In the genomic region with DNA sequence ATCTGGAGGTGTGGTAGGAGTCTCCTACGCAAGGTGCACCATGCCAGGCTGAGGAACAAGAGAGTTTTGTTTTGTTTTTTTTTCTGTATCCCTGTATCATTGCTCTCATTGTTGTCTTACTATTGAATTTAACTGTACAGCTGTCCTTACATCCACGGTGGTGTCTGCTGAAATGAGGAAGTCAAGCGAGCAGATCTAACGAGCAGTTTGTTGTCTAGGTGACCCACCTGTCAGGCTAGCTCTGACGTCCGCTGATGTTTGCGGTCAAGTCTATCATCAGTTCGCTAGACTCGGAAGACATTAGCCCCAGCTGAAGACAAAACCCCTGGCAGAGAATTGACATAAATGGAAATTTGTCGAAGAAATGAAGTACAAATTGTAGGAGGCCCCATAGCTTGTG, we compare ENCODE assay signal across 12 mouse cellular contexts.
DNase-seq lines count a peak whose midpoint lies in the region; ATAC-seq and TF ChIP-seq lines count a peak whose summit lies in the region.
"Had no signal": no experiment of that assay in that cellular context is flagged by ENCODE, and none has a peak within 500 bp of the region (broad histone marks: within the 10 kb centered on the region; RNA-seq: fewer than 3 reads in every experiment).

No protein-coding gene starts in this region.

- H3K4me3 ChIP-seq in forebrain, embryonic 10.5 days = no peak overlapping the region
- H3K4me3 ChIP-seq in forebrain, embryonic 14.5 days (ENCODE audit: low read depth, low read length) = no peak overlapping the region
- no peak overlapping the region for H3K4me3 ChIP-seq in spleen, adult 2 months (ENCODE audit: extremely low read depth, insufficient read depth, insufficient read length)
- H3K4me3 ChIP-seq: forebrain, embryonic 13.5 days; left cerebral cortex, adult 2 months had no signal

- H3K36me3 ChIP-seq in forebrain, embryonic 10.5 days (replicated peaks) = no peaks in the 10 kb centered on the region
- no peaks in the 10 kb centered on the region for H3K36me3 ChIP-seq in forebrain, embryonic 14.5 days (ENCODE audit: control insufficient read depth, insufficient read depth, low read length)
- no peaks in the 10 kb centered on the region for H3K36me3 ChIP-seq in spleen, adult 2 months (ENCODE audit: control insufficient read depth, insufficient read depth, low read length)

- 78% methylated on average over 10 of the region's 10 CpGs for WGBS in forebrain, embryonic 10.5 days
- WGBS in forebrain, embryonic 14.5 days = 55% methylated on average over 10 of the region's 10 CpGs
- WGBS in spleen, adult 2 months = 20% methylated on average over 10 of the region's 10 CpGs

- ATAC-seq in forebrain, embryonic 14.5 days = no peak
- ATAC-seq in inflammation-experienced regulatory T-cells, adult 6 months = peak; percentile 56
- ATAC-seq: forebrain, embryonic 13.5 days had no signal

- TF ChIP-seq CTCF in spleen, adult 2 months (IDR thresholded peaks at IDR 0.05; ENCODE audit: extremely low read depth, insufficient read depth, insufficient read length, insufficient replicate concordance) = no peak

- H3K9me3 ChIP-seq in forebrain, embryonic 10.5 days = 0 out of 2 replicates have a peak, but pooled peaks cover 2% of the 10 kb centered on the region
- no peaks in the 10 kb centered on the region; the same call in 1 of the 2 replicates for H3K9me3 ChIP-seq in forebrain, embryonic 14.5 days (replicated peaks; ENCODE audit: control insufficient read depth, low read length)
- H3K9me3 ChIP-seq: forebrain, embryonic 13.5 days had no signal

- no peak overlapping the region for H3K9ac ChIP-seq in forebrain, embryonic 14.5 days (ENCODE audit: low read length)
- H3K9ac ChIP-seq: forebrain, embryonic 13.5 days had no signal

- no peaks in the 10 kb centered on the region for H3K27me3 ChIP-seq in forebrain, embryonic 10.5 days (ENCODE audit: poor library complexity, severe bottlenecking)
- no peaks in the 10 kb centered on the region for H3K27me3 ChIP-seq in forebrain, embryonic 14.5 days (replicated peaks; ENCODE audit: control insufficient read depth, insufficient read depth, low read length)
- H3K27me3 ChIP-seq in spleen, adult 2 months (ENCODE audit: control insufficient read depth, insufficient read depth, low read length) = no peaks in the 10 kb centered on the region
- H3K27me3 ChIP-seq: forebrain, embryonic 13.5 days had no signal

- peak overlapping the region; percentile 79 for H3K27ac ChIP-seq in forebrain, embryonic 10.5 days
- no peak overlapping the region for H3K27ac ChIP-seq in forebrain, embryonic 14.5 days (ENCODE audit: low read depth, low read length)
- peak overlapping the region; percentile 0; the same call in 1 of the 2 replicates for H3K27ac ChIP-seq in spleen, adult 2 months (ENCODE audit: insufficient read depth, low read length)
- H3K27ac ChIP-seq: forebrain, embryonic 13.5 days; left cerebral cortex, adult 2 months had no signal

- no peak for DNase-seq in forebrain, embryonic 10.5 days (ENCODE audit: extremely low spot score, low spot score)
- DNase-seq in forebrain, embryonic 14.5 days (ENCODE audit: low spot score) = no peak
- peak; percentile 50 to 79 for DNase-seq in spleen, adult 2 months (ENCODE audit: low read depth in 1 of 2, low spot score in 2 of 2)
- DNase-seq in spleen, postnatal 4 days (ENCODE audit: low spot score in 2 of 2) = no peak
- DNase-seq in thymus, postnatal 36 days = peak; percentile 15 to 21
- DNase-seq in layer of hippocampus, adult 9-11 months = no peak
- DNase-seq in ovary, adult 18-20 months (ENCODE audit: low spot score) = no peak
- DNase-seq: lung, postnatal 14 days had no signal

- H3K4me2 ChIP-seq in forebrain, embryonic 14.5 days (ENCODE audit: low read length) = no peak overlapping the region
- H3K4me2 ChIP-seq: forebrain, embryonic 13.5 days; liver, embryonic 11.5 days had no signal

- peaks cover 22% of the 10 kb centered on the region for H3K4me1 ChIP-seq in forebrain, embryonic 10.5 days
- H3K4me1 ChIP-seq in forebrain, embryonic 14.5 days (ENCODE audit: control insufficient read depth, insufficient read depth, low read length) = peaks cover 11% of the 10 kb centered on the region
- peaks cover 7% of the 10 kb centered on the region; the same call in 1 of the 2 replicates for H3K4me1 ChIP-seq in spleen, adult 2 months (ENCODE audit: control insufficient read depth, insufficient read depth, insufficient read length)

- TF ChIP-seq POLR2A in spleen, adult 2 months (IDR thresholded peaks at IDR 0.05; ENCODE audit: low read depth, low read length) = no peak

Comparison
In these comparisons a context has a peak if more than half of its experiments do, and no peak if none do; other contexts are left out.
1. DNase-seq: peak in spleen, adult 2 months (2 of 2) and thymus, postnatal 36 days (2 of 2); none in forebrain, embryonic 10.5 days (single experiment), forebrain, embryonic 14.5 days (single experiment), spleen, postnatal 4 days (0 of 2), layer of hippocampus, adult 9-11 months (single experiment) and ovary, adult 18-20 months (single experiment).